Mouse (Mus musculus): ENCODE data around the gene Prkcg. TPM values are rescaled to one million over a fixed set of nuclear protein-coding genes. Genes with fewer than 3 reads are reported as not detected.

Prkcg gene
- total RNA-seq (2023): 0.92 TPM

GRCm38 (mm10) chr7:3288976-3289970, at the start of gene Prkcg, which contains the start of gene Myadm:
Gene Prkcg (plus strand): TSS chr7:3289179.
Gene Myadm (plus strand): TSS chr7:3289080.

DNA sequence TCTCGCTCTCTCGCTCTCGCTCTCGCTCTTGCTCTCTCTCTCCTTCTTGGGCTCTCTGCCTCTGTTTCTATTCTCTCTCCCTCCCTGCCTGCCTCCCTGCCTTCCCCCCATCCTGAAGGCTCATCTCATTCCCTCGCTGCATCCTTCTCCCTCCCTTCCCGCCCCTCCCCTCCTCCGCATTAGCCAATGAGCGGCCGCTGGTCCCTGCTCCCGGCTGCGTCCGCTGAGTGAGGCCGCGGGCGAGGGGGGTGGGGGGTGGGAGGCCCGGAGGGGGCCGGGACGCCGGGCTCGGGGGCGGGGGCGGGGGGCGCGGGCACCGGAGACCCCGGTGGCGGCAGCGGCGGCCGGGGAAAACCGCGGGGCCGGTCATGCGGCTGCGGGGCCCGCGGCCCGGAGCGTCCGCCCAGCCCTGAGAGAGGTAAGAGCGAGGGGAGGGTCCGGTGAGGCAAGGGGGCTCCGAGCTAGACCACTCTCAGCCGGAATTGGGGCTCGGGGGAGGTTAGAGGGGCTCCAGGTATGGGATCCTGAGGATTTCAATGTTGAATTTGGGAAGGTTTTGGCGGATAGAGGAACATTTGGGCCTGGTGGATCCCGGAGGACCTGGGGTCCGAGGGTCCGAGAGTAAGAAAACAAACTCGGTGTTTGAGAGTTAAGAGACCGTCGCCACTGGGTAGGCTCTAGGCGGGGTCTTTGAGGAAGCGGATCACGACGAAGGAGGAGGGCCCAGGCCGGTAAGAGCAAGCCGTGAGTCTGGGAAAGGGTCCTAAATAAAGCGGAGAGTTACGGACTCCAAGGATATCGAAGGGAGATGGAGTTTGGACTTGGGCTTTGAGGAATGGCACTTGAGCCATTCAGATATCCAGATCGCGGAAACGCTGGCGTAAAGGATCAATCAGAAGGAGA, 43.9 kb downstream of the Prkcg start, which contains the start of gene Cacng7:
Cacng7 (plus strand) TSS at position 337 of the 903 bp plus-strand sequence.

Other genes starting within 250 kb of the Prkcg start
- gene AU018091, start 120.0 kb upstream of the Prkcg start, total RNA-seq (2023): not detected
- not detected for gene Nlrp12, start 39.4 kb upstream of the Prkcg start, total RNA-seq (2023)
- gene Myadm, start 99 bp upstream of the Prkcg start, total RNA-seq (2023): 9.8 TPM
- gene Cacng7, start 43.8 kb downstream of the Prkcg start, total RNA-seq (2023): not detected
- 0.28 TPM for gene Cacng8, start 101.5 kb downstream of the Prkcg start, total RNA-seq (2023)
- not detected for gene Cacng6, start 135.0 kb downstream of the Prkcg start, total RNA-seq (2023)
- not detected for gene Tarm1, start 213.4 kb downstream of the Prkcg start, total RNA-seq (2023)

Measured in CD8-positive naive resting alpha-beta T cell, adult 57 days (primary cell).